Comparison of ENCODE assay signal across 8 mouse cellular contexts in the genomic region with DNA sequence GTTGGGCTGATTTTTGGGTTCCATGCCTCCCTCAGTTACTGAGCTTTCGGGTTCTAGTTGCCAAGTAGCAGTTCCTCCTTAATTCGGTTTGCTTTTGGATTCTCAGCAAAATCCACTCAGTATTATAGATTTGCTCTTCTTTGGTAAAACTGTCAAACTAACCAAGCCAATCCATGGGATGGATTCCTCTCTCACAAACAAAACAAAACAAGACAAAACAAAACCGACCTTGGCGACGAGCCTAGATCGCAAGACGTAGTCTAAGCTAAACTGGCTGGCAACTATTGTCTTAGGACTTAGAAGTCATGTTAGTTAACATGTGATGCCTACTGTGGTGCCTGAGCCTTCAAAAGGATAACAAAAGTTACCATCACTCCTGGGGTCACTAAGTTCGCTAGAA. TPM values are rescaled to one million over a fixed set of nuclear protein-coding genes. Genes with fewer than 3 reads are reported as not detected.
DNase-seq lines count a peak whose midpoint lies in the region; ATAC-seq lines count a peak whose summit lies in the region.

No protein-coding gene starts in this region.

- WGBS in limb, embryonic 15.5 days: 79% methylated on average over 8 of the region's 8 CpGs
- 81% methylated on average over 8 of the region's 8 CpGs for WGBS in stomach, embryonic 15.5 days

- ATAC-seq in megakaryocyte, adult 5-6 weeks (ENCODE audit: poor library complexity, severe bottlenecking): no peak
- ATAC-seq in limb, embryonic 15.5 days (ENCODE audit: insufficient number of reproducible peaks, low FRiP score, low TSS enrichment, low read depth): no peak
- no peak for ATAC-seq in stomach, embryonic 15.5 days (ENCODE audit: insufficient read depth, low FRiP score, low read depth)
- no peak for ATAC-seq in CD4-positive, CD25-positive, alpha-beta regulatory T cell, adult 4 months

- H3K9ac ChIP-seq in limb, embryonic 15.5 days: no peak overlapping the region
- H3K9ac ChIP-seq in stomach, embryonic 15.5 days: no peak overlapping the region

- peak; percentile 30 for DNase-seq in cerebellum, adult 11 months
- no peak for DNase-seq in cerebellum, adult 8-10 months
- no peak for DNase-seq in frontal cortex, postnatal 14 days (ENCODE audit: low spot score in 2 of 2)

- H3K9me3 ChIP-seq in megakaryocyte, embryonic 14.5 days: no peaks in the 10 kb centered on the region
- no peaks in the 10 kb centered on the region for H3K9me3 ChIP-seq in limb, embryonic 15.5 days
- H3K9me3 ChIP-seq in stomach, embryonic 15.5 days: no peaks in the 10 kb centered on the region

- peaks cover 6% of the 10 kb centered on the region for H3K36me3 ChIP-seq in megakaryocyte, embryonic 14.5 days (replicated peaks; ENCODE audit: low read length)
- 0 out of 2 replicates have a peak, but pooled peaks cover 9% of the 10 kb centered on the region for H3K36me3 ChIP-seq in limb, embryonic 15.5 days
- no peaks in the 10 kb centered on the region for H3K36me3 ChIP-seq in stomach, embryonic 15.5 days

- peak overlapping the region; percentile 98 for H3K27ac ChIP-seq in limb, embryonic 15.5 days
- peak overlapping the region; percentile 42; the same call in 1 of the 2 replicates for H3K27ac ChIP-seq in stomach, embryonic 15.5 days

- H3K4me1 ChIP-seq in megakaryocyte, embryonic 14.5 days: peaks cover 45% of the 10 kb centered on the region
- peaks cover 21% of the 10 kb centered on the region for H3K4me1 ChIP-seq in limb, embryonic 15.5 days
- H3K4me1 ChIP-seq in stomach, embryonic 15.5 days: peaks cover 4% of the 10 kb centered on the region; the same call in 1 of the 2 replicates

- H3K4me3 ChIP-seq in megakaryocyte, embryonic 14.5 days (replicated peaks): peak overlapping the region; percentile 96
- peak overlapping the region; percentile 69 for H3K4me3 ChIP-seq in limb, embryonic 15.5 days
- peak overlapping the region; percentile 59 for H3K4me3 ChIP-seq in stomach, embryonic 15.5 days (replicated peaks)

- peak overlapping the region; percentile 45 for H3K4me2 ChIP-seq in limb, embryonic 15.5 days
- H3K4me2 ChIP-seq in stomach, embryonic 15.5 days: peak overlapping the region; percentile 53

- H3K27me3 ChIP-seq in megakaryocyte, embryonic 14.5 days (replicated peaks): no peaks in the 10 kb centered on the region
- H3K27me3 ChIP-seq in limb, embryonic 15.5 days: no peaks in the 10 kb centered on the region
- no peaks in the 10 kb centered on the region for H3K27me3 ChIP-seq in stomach, embryonic 15.5 days (replicated peaks)

RNA-seq across cellular contexts. Expression of gene 4931414P19Rik, which starts 2.1 kb away (rescaled TPM):
- polyA plus RNA-seq in megakaryocyte, embryonic 14.5 days (2012; ENCODE audit: insufficient read depth, low replicate concordance): 13.3 and 53.7 TPM in 2 replicates
- total RNA-seq in megakaryocyte, adult 5-6 weeks (2015): 4.3 and 4.8 TPM in 2 replicates
- total RNA-seq in megakaryocyte, adult 5-6 weeks (2017): 4.1 and 4.9 TPM in 2 replicates
- 5.8 and 6.1 TPM in 2 replicates for polyA plus RNA-seq in limb, embryonic 15.5 days (2015; fragmentation: Nextera tagmentation; extraction: Ambion mirVana)
- 6.7 and 8.3 TPM in 2 replicates for polyA plus RNA-seq in stomach, embryonic 15.5 days (2015; fragmentation: Nextera tagmentation; extraction: Ambion mirVana)
- 1 to 10 TPM; 3.7 to 6.9 TPM for polyA plus RNA-seq in CD4-positive, CD25-positive, alpha-beta regulatory T cell, adult 4 months (2017; shearing (Covaris generic))

RNA-seq across cellular contexts. Expression of gene Psmb5, which starts 14.1 kb away (rescaled TPM):
- 120 and 327 TPM in 2 replicates for polyA plus RNA-seq in megakaryocyte, embryonic 14.5 days (2012; ENCODE audit: insufficient read depth, low replicate concordance)
- 133 and 145 TPM in 2 replicates for total RNA-seq in megakaryocyte, adult 5-6 weeks (2015)
- total RNA-seq in megakaryocyte, adult 5-6 weeks (2017): 41.4 and 51.1 TPM in 2 replicates
- 343 and 373 TPM in 2 replicates for polyA plus RNA-seq in limb, embryonic 15.5 days (2015; fragmentation: Nextera tagmentation; extraction: Ambion mirVana)
- polyA plus RNA-seq in stomach, embryonic 15.5 days (2015; fragmentation: Nextera tagmentation; extraction: Ambion mirVana): 370 and 382 TPM in 2 replicates
- polyA plus RNA-seq in CD4-positive, CD25-positive, alpha-beta regulatory T cell, adult 4 months (2017; shearing (Covaris generic)): 100 to 1,000 TPM; 154 to 163 TPM

RNA-seq across cellular contexts. Expression of gene Psmb11, which starts 17.5 kb away (rescaled TPM):
- not detected in 2 replicates for polyA plus RNA-seq in megakaryocyte, embryonic 14.5 days (2012; ENCODE audit: insufficient read depth, low replicate concordance)
- not detected in 2 replicates for total RNA-seq in megakaryocyte, adult 5-6 weeks (2015)
- not detected in 2 replicates for total RNA-seq in megakaryocyte, adult 5-6 weeks (2017)
- polyA plus RNA-seq in limb, embryonic 15.5 days (2015; fragmentation: Nextera tagmentation; extraction: Ambion mirVana): not detected in 2 replicates
- 0.03 TPM in 2 replicates for polyA plus RNA-seq in stomach, embryonic 15.5 days (2015; fragmentation: Nextera tagmentation; extraction: Ambion mirVana)
- polyA plus RNA-seq in CD4-positive, CD25-positive, alpha-beta regulatory T cell, adult 4 months (2017; shearing (Covaris generic)): not detected

RNA-seq across cellular contexts. Expression of gene Ajuba, which starts 26.3 kb away (rescaled TPM):
- 1.0 and 2.6 TPM in 2 replicates for polyA plus RNA-seq in megakaryocyte, embryonic 14.5 days (2012; ENCODE audit: insufficient read depth, low replicate concordance)
- 0.11 and 0.54 TPM in 2 replicates for total RNA-seq in megakaryocyte, adult 5-6 weeks (2015)
- total RNA-seq in megakaryocyte, adult 5-6 weeks (2017): 0.57 and 0.73 TPM in 2 replicates
- 50.7 and 52.7 TPM in 2 replicates for polyA plus RNA-seq in limb, embryonic 15.5 days (2015; fragmentation: Nextera tagmentation; extraction: Ambion mirVana)
- polyA plus RNA-seq in stomach, embryonic 15.5 days (2015; fragmentation: Nextera tagmentation; extraction: Ambion mirVana): 30.8 and 32.0 TPM in 2 replicates
- polyA plus RNA-seq in CD4-positive, CD25-positive, alpha-beta regulatory T cell, adult 4 months (2017; shearing (Covaris generic)): not detected

RNA-seq across cellular contexts. Expression of gene Gm17606, which starts 37.1 kb away (rescaled TPM):
- not detected in 2 replicates for polyA plus RNA-seq in megakaryocyte, embryonic 14.5 days (2012; ENCODE audit: insufficient read depth, low replicate concordance)
- not detected in 2 replicates for total RNA-seq in megakaryocyte, adult 5-6 weeks (2015)
- not detected in 2 replicates for total RNA-seq in megakaryocyte, adult 5-6 weeks (2017)
- 0.99 TPM in 1 of 2 replicates, not detected in the other for polyA plus RNA-seq in limb, embryonic 15.5 days (2015; fragmentation: Nextera tagmentation; extraction: Ambion mirVana)
- not detected in 2 replicates for polyA plus RNA-seq in stomach, embryonic 15.5 days (2015; fragmentation: Nextera tagmentation; extraction: Ambion mirVana)
- not detected for polyA plus RNA-seq in CD4-positive, CD25-positive, alpha-beta regulatory T cell, adult 4 months (2017; shearing (Covaris generic))
